Mouse (Mus musculus): ENCODE results near the gene Psmb11. TPM values are rescaled to one million over a fixed set of nuclear protein-coding genes. Genes with fewer than 3 reads are reported as not detected.
A peak's percentile ranks its signal among the peaks of the same experiment; 100 is the strongest.

Gene Psmb11
- 0.11 TPM in 1 of 2 replicates, not detected in the other for polyA plus RNA-seq (2015; fragmentation: Nextera tagmentation; extraction: Ambion mirVana)

DNA sequence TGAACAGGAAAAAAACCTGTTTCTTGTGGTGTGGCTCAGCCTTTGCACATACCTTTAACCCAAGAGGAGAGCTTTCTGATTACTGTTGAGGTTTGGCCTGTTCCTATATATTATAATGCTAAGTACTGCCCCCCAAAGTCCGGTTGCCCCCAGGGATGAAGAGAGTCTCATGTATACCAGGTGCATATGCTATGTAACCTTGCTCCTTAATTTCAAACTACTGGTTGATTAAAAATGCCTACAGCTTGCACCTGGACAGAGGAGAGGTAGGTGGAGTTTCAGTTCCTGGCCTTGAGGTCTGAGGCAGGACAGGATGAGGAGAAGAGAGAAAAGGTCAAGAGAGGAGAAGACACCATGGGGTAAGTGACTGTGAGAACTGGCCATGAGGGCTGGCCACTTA is at the start of gene Psmb11:
Gene Psmb11 (plus strand): TSS at position 301 of the 400 bp plus-strand sequence.
- peaks cover 11% of the 10 kb centered on the region for H3K4me1 ChIP-seq
- H3K36me3 ChIP-seq: peaks cover 3% of the 10 kb centered on the region
- no peak for ATAC-seq (ENCODE audit: low FRiP score, low read depth)
- H3K4me3 ChIP-seq: no peak within 1 kb of the TSS
- H3K27me3 ChIP-seq: no peaks in the 10 kb centered on the region
- 86% methylated on average over 1 of the region's 1 CpGs for whole genome bisulfite sequencing
- H3K9me3 ChIP-seq: no peaks in the 10 kb centered on the region
- H3K27ac ChIP-seq: no peak within 1 kb of the TSS
- no peak within 1 kb of the TSS for H3K9ac ChIP-seq
- no peak within 1 kb of the TSS for H3K4me2 ChIP-seq (replicated peaks)

DNA sequence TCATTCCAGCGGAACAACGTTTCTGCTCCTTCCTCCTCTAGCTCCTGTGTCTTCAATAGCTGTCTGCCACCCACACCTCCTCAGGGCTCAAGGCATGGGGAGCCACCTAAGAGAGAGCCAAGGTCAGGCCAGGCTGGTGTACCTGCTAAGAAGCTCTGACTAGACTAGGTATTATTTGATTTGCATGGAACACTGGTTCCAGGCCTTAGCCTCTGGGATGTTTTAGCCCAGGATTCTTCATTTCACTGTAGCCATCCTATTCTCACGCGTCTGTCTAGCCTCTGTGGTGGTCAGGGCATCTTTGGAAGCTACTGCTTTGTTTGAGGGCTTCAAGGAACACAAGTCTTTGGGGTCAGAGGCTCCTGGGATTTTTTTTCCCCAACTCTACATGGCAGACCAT is 49.1 kb upstream of the Psmb11 start:
- ATAC-seq (ENCODE audit: low FRiP score, low read depth): no peak
- Histone ChIP-seq H3K4me2 (replicated peaks) (peak overlapping the region; percentile 91), H3K27me3 (no peaks in the 10 kb centered on the region), H3K4me3 (peak overlapping the region; percentile 99; the same call in 1 of the 2 replicates), H3K9ac (peak overlapping the region; percentile 99; the same call in 1 of the 2 replicates), H3K36me3 (peaks cover 65% of the 10 kb centered on the region), H3K4me1 (peaks cover 37% of the 10 kb centered on the region), H3K27ac (peak overlapping the region; percentile 79), H3K9me3 (no peaks in the 10 kb centered on the region)
- 67% methylated on average over 4 of the region's 4 CpGs for WGBS

DNA sequence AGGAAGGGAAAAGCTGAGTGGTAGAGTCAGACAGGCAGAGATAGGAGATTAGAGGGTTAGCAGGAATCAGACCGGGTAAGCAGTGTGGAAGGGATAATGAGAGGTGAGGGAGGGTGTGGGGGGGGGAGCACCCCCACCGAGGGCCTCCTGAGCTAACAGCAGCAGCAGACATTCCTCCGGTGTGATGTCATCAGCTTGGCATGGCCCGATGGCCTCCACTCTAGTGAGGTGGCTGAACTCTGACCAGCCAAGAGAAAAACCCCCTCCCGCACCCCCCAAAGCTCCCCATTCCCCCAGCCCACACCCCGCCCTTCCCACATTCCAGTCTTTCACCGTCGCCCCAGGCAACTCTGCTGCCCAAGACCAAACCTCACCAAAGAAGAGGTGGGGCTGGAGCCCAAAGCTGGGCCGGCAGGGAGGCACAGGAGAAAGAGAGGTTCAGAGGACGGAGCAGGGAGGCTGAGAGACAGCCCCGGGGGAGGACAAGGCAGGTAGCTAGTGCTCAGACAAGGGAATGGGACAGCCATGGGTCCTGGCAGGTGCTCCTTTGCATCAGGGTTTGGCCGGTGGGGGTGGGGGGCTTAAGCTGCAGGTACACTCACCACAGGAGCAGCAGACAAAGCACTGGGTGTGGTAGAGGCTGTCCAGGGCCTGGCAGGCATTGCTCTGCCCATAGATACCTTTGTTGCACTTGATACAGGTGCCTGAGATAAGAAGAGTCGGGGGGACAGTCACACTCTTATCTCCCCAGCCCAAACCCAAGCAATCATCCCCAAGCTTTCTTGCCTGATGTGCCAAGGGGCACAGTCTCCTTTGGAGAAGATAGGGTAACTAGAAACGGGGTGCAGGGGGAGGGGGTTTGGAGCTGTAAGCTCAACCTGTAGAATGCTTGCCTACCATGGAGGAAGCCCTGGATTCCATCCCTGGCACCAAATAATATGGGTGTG is 48.2 kb upstream of the Psmb11 start:
- Histone ChIP-seq H3K4me1 (peaks cover 37% of the 10 kb centered on the region), H3K27ac (peak overlapping the region; percentile 83), H3K4me2 (replicated peaks) (peak overlapping the region; percentile 91), H3K27me3 (no peaks in the 10 kb centered on the region), H3K36me3 (peaks cover 55% of the 10 kb centered on the region), H3K9ac (peak overlapping the region; percentile 99), H3K9me3 (no peaks in the 10 kb centered on the region), H3K4me3 (peak overlapping the region; percentile 99)
- no peak for ATAC-seq (ENCODE audit: low FRiP score, low read depth)
- WGBS: 16% methylated on average over 14 of the region's 14 CpGs

DNA sequence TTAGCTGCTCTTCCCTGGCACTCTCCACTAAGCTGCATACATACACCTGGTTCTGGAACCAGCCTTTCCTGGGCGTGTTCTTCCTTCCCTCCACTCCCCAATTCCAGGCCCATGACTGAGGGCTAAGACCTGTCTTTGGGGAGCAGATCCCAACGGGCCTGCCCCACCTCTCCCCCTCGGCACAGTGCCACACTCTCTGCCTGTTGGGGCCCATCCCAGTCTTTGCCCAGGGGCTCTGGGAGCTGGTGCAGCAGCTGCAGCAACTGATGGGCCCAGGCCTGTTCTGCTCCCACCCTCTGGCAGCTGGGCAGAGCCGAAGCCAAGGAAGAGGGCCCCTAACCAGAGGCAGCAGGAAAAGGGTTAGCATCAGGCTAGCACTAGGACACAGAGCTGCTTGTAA is 47.0 kb upstream of the Psmb11 start:
- Histone ChIP-seq H3K4me1 (peaks cover 44% of the 10 kb centered on the region), H3K4me2 (replicated peaks) (peak overlapping the region; percentile 91), H3K27me3 (no peaks in the 10 kb centered on the region), H3K9me3 (no peaks in the 10 kb centered on the region), H3K9ac (peak overlapping the region; percentile 99), H3K4me3 (peak overlapping the region; percentile 99), H3K27ac (peak overlapping the region; percentile 83), H3K36me3 (peaks cover 44% of the 10 kb centered on the region)
- 17% methylated on average over 4 of the region's 4 CpGs for WGBS
- no peak for ATAC-seq (ENCODE audit: low FRiP score, low read depth)

DNA sequence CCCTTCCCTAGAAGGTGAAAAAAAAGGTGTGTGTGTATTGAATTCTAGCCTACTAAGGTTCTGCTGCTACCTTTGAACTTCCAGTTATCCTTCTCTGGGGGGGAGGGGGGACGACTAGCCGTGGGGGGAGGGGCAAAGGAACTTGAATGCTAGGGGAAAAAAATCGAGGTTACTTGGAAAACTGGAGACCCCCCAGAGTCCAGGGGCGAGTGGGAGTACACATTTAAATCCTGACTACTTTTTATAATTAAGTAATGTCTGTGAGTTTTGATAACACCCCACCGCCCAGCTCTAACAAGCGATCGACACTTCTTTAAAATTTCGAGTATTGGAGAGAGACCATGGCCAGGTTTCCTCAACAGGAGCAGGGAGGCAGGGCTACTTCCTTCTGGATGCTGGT is 46.2 kb upstream of the Psmb11 start:
- peaks cover 37% of the 10 kb centered on the region for H3K36me3 ChIP-seq
- no peaks in the 10 kb centered on the region for H3K9me3 ChIP-seq
- H3K4me3 ChIP-seq: peak overlapping the region; percentile 99
- WGBS: 2% methylated on average over 8 of the region's 8 CpGs
- peak overlapping the region; percentile 83; the same call in 1 of the 2 replicates for H3K27ac ChIP-seq
- peak overlapping the region; percentile 91 for H3K4me2 ChIP-seq (replicated peaks)
- H3K27me3 ChIP-seq: no peaks in the 10 kb centered on the region
- H3K9ac ChIP-seq: peak overlapping the region; percentile 99
- H3K4me1 ChIP-seq: peaks cover 44% of the 10 kb centered on the region
- ATAC-seq (ENCODE audit: low FRiP score, low read depth): no peak

DNA sequence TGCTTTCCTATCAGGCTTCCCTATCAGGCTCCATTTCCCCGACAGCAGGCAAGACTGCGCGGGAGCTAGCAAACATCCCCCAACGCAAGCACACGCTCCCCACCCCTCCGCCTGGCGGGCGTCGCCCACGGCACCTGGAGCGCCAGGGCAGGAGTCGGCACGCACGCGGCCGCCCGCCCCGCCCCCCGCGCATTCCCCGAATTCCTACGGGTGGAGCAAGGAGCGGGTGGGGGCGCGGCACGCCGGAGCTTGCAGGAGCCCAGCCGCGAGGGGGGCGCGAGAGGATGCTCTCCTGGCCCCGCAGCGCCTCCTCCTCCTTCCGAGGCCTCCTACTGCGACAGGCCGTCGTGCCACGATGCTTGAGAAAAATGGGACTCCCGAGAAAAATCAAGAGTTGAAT is 45.6 kb upstream of the Psmb11 start:
- H3K4me1 ChIP-seq: peaks cover 41% of the 10 kb centered on the region
- H3K9ac ChIP-seq: peak overlapping the region; percentile 99

DNA sequence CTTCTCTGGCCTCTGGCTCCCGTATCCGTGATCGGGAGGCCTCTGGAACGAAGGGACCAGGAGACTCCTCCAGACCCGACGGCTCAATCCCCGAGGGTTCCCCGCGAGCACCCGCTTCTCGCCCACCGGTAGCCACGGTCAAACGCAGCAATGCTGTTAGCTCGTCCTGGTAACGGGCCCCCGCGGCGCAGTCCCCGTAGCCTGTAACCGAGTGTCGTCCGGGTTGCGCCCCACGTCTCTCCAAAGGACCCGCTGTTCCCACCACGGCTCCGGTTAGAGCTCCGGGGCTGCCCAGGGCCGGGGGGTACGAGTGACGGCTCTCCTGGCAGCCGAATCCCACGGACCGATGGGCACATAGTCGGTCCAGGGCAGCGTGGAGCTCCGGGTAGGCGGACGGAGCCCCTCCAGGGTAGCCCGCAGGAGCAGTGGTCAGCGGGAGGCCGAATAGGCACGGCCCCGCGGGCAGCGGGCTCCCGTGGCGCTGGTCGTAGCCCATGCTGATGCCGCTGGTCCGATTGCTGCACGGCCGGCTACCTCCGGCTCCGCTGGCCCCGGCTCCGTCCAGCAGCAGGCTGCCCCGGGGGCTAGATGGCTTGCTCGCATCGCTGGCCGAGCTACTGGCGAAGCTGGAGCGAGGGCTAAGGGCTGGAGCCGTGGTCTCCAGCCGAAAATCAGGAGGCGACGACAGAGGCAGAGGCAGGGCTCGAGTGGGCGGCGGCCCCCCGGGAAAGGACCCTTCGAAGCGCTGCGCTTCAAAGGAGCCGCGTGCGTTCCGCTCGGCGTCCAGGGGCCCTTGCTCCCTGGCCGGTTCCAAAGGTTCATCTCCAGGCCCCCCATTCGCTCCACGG is 44.8 kb upstream of the Psmb11 start:
- Histone ChIP-seq H3K27me3 (no peaks in the 10 kb centered on the region), H3K27ac (peak overlapping the region; percentile 95), H3K4me3 (peak overlapping the region; percentile 99), H3K9ac (peak overlapping the region; percentile 99), H3K4me1 (peaks cover 41% of the 10 kb centered on the region), H3K9me3 (no peaks in the 10 kb centered on the region), H3K36me3 (peaks cover 23% of the 10 kb centered on the region), H3K4me2 (replicated peaks) (peak overlapping the region; percentile 91)
- WGBS: under 1% methylated on average over 83 of the region's 84 CpGs
- no peak for ATAC-seq (ENCODE audit: low FRiP score, low read depth)

More for the DNA sequence above, 45.6 kb upstream of the Psmb11 start:
- peak overlapping the region; percentile 99 for H3K4me3 ChIP-seq
- peaks cover 31% of the 10 kb centered on the region for H3K36me3 ChIP-seq
- peak; percentile 38 for ATAC-seq (ENCODE audit: low FRiP score, low read depth)
- WGBS: under 1% methylated on average over 39 of the region's 39 CpGs
- no peaks in the 10 kb centered on the region for H3K9me3 ChIP-seq
- peak overlapping the region; percentile 91 for H3K4me2 ChIP-seq (replicated peaks)
- H3K27me3 ChIP-seq: no peaks in the 10 kb centered on the region
- H3K27ac ChIP-seq: peak overlapping the region; percentile 95; the same call in 1 of the 2 replicates

DNA sequence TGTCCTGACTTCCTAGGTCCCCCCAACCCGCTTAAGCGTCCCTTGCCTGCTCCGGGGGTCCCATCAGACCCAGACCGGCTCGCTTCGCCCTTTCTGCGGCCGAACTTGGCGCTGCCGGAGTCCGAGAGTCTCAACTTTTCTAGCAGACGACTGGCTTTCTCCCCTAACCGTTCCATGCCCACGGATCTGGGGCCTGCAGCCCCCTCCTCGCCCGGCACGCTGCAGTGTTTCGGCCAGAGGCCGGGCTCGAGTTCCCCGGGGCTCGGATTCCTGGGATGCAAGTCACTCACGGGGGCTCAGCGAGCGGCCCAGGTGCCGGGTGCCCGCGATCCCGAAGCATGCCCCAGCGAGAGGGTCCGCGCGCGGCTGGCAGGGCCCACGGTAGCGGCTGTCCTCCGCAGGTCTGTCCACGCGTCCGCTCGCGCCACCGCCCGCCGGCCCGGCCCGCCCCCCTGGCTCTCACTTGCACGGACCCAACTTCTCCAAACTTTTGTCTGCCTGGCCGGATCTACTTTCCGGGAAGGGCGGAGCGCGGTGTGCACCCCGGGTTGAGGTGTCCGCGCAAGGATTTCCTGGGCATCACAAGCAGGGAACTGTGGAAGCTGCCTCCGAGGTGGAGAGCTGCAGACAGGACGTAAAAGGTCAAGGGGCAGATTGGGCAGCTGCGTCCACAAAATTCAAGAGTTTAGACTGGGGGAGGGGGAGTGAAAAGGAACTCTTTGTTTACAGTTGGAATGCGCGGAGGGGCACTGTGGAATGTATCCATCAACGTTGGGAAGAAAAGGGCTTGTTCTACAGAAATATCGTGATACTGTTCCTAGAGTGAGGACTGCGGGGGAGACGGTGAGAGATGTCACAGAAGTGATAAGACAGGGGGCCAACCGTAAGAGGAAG is 43.9 kb upstream of the Psmb11 start, which contains the start of gene Ajuba:
Gene Ajuba (minus strand): TSS at position 470 of the 894 bp plus-strand sequence.
- Histone ChIP-seq H3K27ac (peak within 1 kb of the TSS; percentile 95), H3K36me3 (peaks cover 14% of the 10 kb centered on the region), H3K4me1 (peaks cover 36% of the 10 kb centered on the region), H3K9me3 (no peaks in the 10 kb centered on the region), H3K27me3 (no peaks in the 10 kb centered on the region), H3K4me3 (peak within 1 kb of the TSS; percentile 99), H3K9ac (peak within 1 kb of the TSS; percentile 99), H3K4me2 (replicated peaks) (peak within 1 kb of the TSS; percentile 91)
- peak; percentile 75 for ATAC-seq (ENCODE audit: low FRiP score, low read depth)
- under 1% methylated on average over 66 of the region's 66 CpGs for WGBS

DNA sequence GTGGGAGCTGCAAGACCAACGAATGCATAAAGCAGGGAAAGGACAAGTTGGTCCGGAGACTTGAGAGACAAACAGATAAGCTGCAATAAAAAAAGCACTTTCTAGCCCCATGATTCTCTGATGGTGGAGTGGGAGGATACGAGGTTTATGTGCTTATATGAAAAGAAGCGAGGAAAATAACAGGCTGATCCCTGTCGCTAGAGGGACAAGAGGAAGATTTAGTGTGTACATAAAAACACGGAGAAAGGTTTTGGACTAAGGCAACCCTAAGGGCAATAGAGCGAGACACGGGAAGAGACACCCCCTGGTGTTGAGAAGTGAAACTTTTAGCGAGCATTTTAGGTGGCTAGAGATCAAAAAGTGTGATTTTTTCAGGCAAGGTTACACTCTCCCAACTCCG is 43.2 kb upstream of the Psmb11 start:
- peak overlapping the region; percentile 99 for H3K9ac ChIP-seq
- peaks cover 12% of the 10 kb centered on the region for H3K36me3 ChIP-seq
- no peaks in the 10 kb centered on the region for H3K27me3 ChIP-seq
- ATAC-seq (ENCODE audit: low FRiP score, low read depth): peak; percentile 7; the same call in 1 of the 2 replicates
- WGBS: under 1% methylated on average over 10 of the region's 10 CpGs
- peaks cover 29% of the 10 kb centered on the region for H3K4me1 ChIP-seq
- peak overlapping the region; percentile 99 for H3K4me3 ChIP-seq
- H3K27ac ChIP-seq: peak overlapping the region; percentile 95
- H3K9me3 ChIP-seq: no peaks in the 10 kb centered on the region
- peak overlapping the region; percentile 91 for H3K4me2 ChIP-seq (replicated peaks)

DNA sequence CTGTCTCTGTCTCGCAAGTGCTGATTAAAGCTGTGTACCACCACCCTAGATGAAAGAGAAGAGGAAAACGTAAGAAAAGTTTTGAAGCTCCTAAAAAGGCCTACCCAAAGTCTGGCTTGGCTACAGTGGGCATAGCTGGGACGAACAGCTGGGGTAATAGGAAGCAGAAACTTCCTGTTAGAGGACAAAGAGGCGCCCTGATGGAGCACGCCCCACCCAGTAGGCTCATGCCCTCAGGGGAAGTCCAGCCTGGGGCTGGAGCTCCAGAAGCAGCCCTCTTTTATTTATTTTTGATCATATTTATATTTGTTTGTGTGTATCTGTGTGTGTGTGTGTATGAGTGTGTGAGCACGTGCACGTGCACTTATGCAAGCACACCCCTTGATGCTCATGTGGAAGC is 41.6 kb upstream of the Psmb11 start:
- Histone ChIP-seq H3K9ac (no peak overlapping the region), H3K27ac (no peak overlapping the region), H3K4me3 (no peak overlapping the region), H3K4me1 (peaks cover 13% of the 10 kb centered on the region), H3K4me2 (replicated peaks) (no peak overlapping the region), H3K36me3 (peaks cover 13% of the 10 kb centered on the region), H3K9me3 (no peaks in the 10 kb centered on the region), H3K27me3 (no peaks in the 10 kb centered on the region)
- 74% methylated on average over 7 of the region's 7 CpGs for WGBS
- no peak for ATAC-seq (ENCODE audit: low FRiP score, low read depth)

DNA sequence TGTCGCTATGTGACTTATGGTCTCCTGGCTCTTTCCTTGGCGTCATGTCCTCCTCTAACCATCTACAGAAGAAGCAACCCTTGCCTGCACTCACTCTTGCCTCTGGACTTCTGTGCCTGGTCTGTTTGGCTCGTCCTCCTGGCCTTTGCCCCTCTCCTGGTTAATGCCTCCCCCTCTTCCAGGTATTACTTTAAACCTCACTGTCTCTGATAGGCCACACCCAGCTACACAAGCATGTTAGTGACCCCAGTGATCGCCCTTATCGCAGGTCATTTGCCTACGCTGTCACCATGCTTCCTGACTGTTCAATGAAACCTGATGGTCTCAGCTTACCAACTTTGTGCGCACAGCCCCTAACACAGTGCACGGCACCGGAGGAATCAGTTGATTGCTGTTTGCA is 38.7 kb upstream of the Psmb11 start:
- H3K4me3 ChIP-seq: no peak overlapping the region
- H3K4me1 ChIP-seq: peaks cover 7% of the 10 kb centered on the region; the same call in 1 of the 2 replicates
- peaks cover 30% of the 10 kb centered on the region for H3K36me3 ChIP-seq
- H3K27ac ChIP-seq: no peak overlapping the region
- 89% methylated on average over 9 of the region's 9 CpGs for WGBS
- no peak overlapping the region for H3K4me2 ChIP-seq (replicated peaks)
- no peaks in the 10 kb centered on the region for H3K9me3 ChIP-seq
- no peak for ATAC-seq (ENCODE audit: low FRiP score, low read depth)
- H3K27me3 ChIP-seq: no peaks in the 10 kb centered on the region
- no peak overlapping the region for H3K9ac ChIP-seq

Data from limb, embryonic 13.5 days (tissue).